Comparison of ENCODE assay signal across 9 mouse cellular contexts in genomic region chr2:117231257-117231656, GRCm38 (mm10). TPM values are rescaled to one million over a fixed set of nuclear protein-coding genes. Genes with fewer than 3 reads are reported as not detected.
DNase-seq lines count a peak whose midpoint lies in the region; ATAC-seq and TF ChIP-seq lines count a peak whose summit lies in the region.
"Had no signal": no experiment of that assay in that cellular context is flagged by ENCODE, and none has a peak within 500 bp of the region (broad histone marks: within the 10 kb centered on the region; RNA-seq: fewer than 3 reads in every experiment).

No protein-coding gene starts in this region.

- TF ChIP-seq EP300 in heart, postnatal 0 days (IDR thresholded peaks at IDR 0.05; ENCODE audit: low read depth) = no peak
- no peak for TF ChIP-seq EP300 in liver, embryonic 14.5 days (IDR thresholded peaks at IDR 0.05; ENCODE audit: low read depth)

- no peaks in the 10 kb centered on the region for H3K4me1 ChIP-seq in bone marrow, adult 2 months (ENCODE audit: control insufficient read depth, insufficient read depth, low read length)
- H3K4me1 ChIP-seq in embryonic facial prominence, embryonic 15.5 days = no peaks in the 10 kb centered on the region
- no peaks in the 10 kb centered on the region for H3K4me1 ChIP-seq in heart, postnatal 0 days (ENCODE audit: control insufficient read depth, insufficient read depth)
- H3K4me1 ChIP-seq in liver, embryonic 14.5 days (replicated peaks; ENCODE audit: control insufficient read depth in 2 of 2, insufficient read depth in 2 of 2, low read length in 1 of 2) = no peaks in the 10 kb centered on the region; a peak in 1 of 4 replicates
- H3K4me1 ChIP-seq in neural tube, embryonic 12.5 days = no peaks in the 10 kb centered on the region
- H3K4me1 ChIP-seq in stomach, embryonic 16.5 days (ENCODE audit: control insufficient read depth, insufficient read depth, low read length) = peaks cover 4% of the 10 kb centered on the region; the same call in 1 of the 2 replicates

- TF ChIP-seq CTCF in bone marrow, adult 2 months (IDR thresholded peaks at IDR 0.05; ENCODE audit: control insufficient read depth, insufficient read depth, low read length) = peak; percentile 80
- TF ChIP-seq CTCF in heart, postnatal 0 days (IDR thresholded peaks at IDR 0.05; ENCODE audit: low read depth) = peak; percentile 81
- TF ChIP-seq CTCF in liver, embryonic 14.5 days (IDR thresholded peaks at IDR 0.05; ENCODE audit: low read depth) = peak; percentile 86

- no peak overlapping the region for H3K9ac ChIP-seq in embryonic facial prominence, embryonic 15.5 days
- H3K9ac ChIP-seq in heart, postnatal 0 days (replicated peaks; ENCODE audit: low read depth, low read length) = no peak overlapping the region
- no peak overlapping the region for H3K9ac ChIP-seq in liver, embryonic 14.5 days (replicated peaks)
- H3K9ac ChIP-seq in neural tube, embryonic 12.5 days = no peak overlapping the region
- peak overlapping the region; percentile 6; the same call in 1 of the 2 replicates for H3K9ac ChIP-seq in stomach, embryonic 16.5 days (ENCODE audit: low read length)

- no peak overlapping the region for H3K4me2 ChIP-seq in embryonic facial prominence, embryonic 15.5 days (replicated peaks)
- no peak overlapping the region; the same call in 1 of the 2 replicates for H3K4me2 ChIP-seq in heart, postnatal 0 days (ENCODE audit: low read depth, low read length)
- no peak overlapping the region for H3K4me2 ChIP-seq in liver, embryonic 14.5 days (ENCODE audit: low read depth)
- H3K4me2 ChIP-seq in neural tube, embryonic 12.5 days (replicated peaks) = peak overlapping the region; percentile 12; the same call in 1 of the 2 replicates
- H3K4me2 ChIP-seq in stomach, embryonic 16.5 days (ENCODE audit: low read depth, low read length) = no peak overlapping the region

- no peak overlapping the region for H3K27ac ChIP-seq in bone marrow, adult 2 months (ENCODE audit: control insufficient read depth, insufficient read depth, low read depth, low read length, poor library complexity)
- H3K27ac ChIP-seq in embryonic facial prominence, embryonic 15.5 days (replicated peaks) = no peak overlapping the region
- H3K27ac ChIP-seq in heart, postnatal 0 days (ENCODE audit: low read depth) = no peak overlapping the region
- H3K27ac ChIP-seq in liver, embryonic 14.5 days = no peak overlapping the region
- no peak overlapping the region for H3K27ac ChIP-seq in neural tube, embryonic 12.5 days
- no peak overlapping the region for H3K27ac ChIP-seq in stomach, embryonic 16.5 days (ENCODE audit: low read length)

- 5% methylated on average over 13 of the region's 13 CpGs for WGBS in bone marrow, adult 2 months
- WGBS in embryonic facial prominence, embryonic 15.5 days = 4% methylated on average over 13 of the region's 13 CpGs
- WGBS in heart, postnatal 0 days = 5% methylated on average over 13 of the region's 13 CpGs
- 7% methylated on average over 13 of the region's 13 CpGs for WGBS in liver, embryonic 14.5 days (ENCODE audit: insufficient replicate concordance)
- 7% methylated on average over 13 of the region's 13 CpGs for WGBS in neural tube, embryonic 12.5 days
- 6% methylated on average over 13 of the region's 13 CpGs for WGBS in stomach, embryonic 16.5 days

- no peaks in the 10 kb centered on the region for H3K27me3 ChIP-seq in embryonic facial prominence, embryonic 15.5 days
- H3K27me3 ChIP-seq in heart, postnatal 0 days (ENCODE audit: control insufficient read depth, insufficient read depth, low read length) = no peaks in the 10 kb centered on the region
- no peaks in the 10 kb centered on the region for H3K27me3 ChIP-seq in liver, embryonic 14.5 days (ENCODE audit: control insufficient read depth, insufficient read depth, low read length)
- no peaks in the 10 kb centered on the region for H3K27me3 ChIP-seq in neural tube, embryonic 12.5 days (replicated peaks)
- 0 out of 2 replicates have a peak, but pooled peaks cover 8% of the 10 kb centered on the region for H3K27me3 ChIP-seq in stomach, embryonic 16.5 days (ENCODE audit: control insufficient read depth, insufficient read depth, low read length)

- no peaks in the 10 kb centered on the region for H3K36me3 ChIP-seq in embryonic facial prominence, embryonic 15.5 days
- H3K36me3 ChIP-seq in heart, postnatal 0 days (replicated peaks; ENCODE audit: control insufficient read depth, insufficient read depth, low read length) = no peaks in the 10 kb centered on the region
- no peaks in the 10 kb centered on the region for H3K36me3 ChIP-seq in liver, embryonic 14.5 days (replicated peaks; ENCODE audit: control insufficient read depth, insufficient read depth, low read depth)
- no peaks in the 10 kb centered on the region for H3K36me3 ChIP-seq in neural tube, embryonic 12.5 days
- H3K36me3 ChIP-seq in stomach, embryonic 16.5 days (ENCODE audit: control insufficient read depth, insufficient read depth, low read length) = no peaks in the 10 kb centered on the region

- no peaks in the 10 kb centered on the region for H3K9me3 ChIP-seq in embryonic facial prominence, embryonic 15.5 days (replicated peaks)
- H3K9me3 ChIP-seq in heart, postnatal 0 days (replicated peaks; ENCODE audit: control insufficient read depth, low read length) = no peaks in the 10 kb centered on the region
- no peaks in the 10 kb centered on the region for H3K9me3 ChIP-seq in liver, embryonic 14.5 days (ENCODE audit: control insufficient read depth, low read length)
- no peaks in the 10 kb centered on the region for H3K9me3 ChIP-seq in neural tube, embryonic 12.5 days
- H3K9me3 ChIP-seq in stomach, embryonic 16.5 days (replicated peaks; ENCODE audit: control insufficient read depth, low read length) = no peaks in the 10 kb centered on the region

- ATAC-seq in embryonic facial prominence, embryonic 15.5 days (ENCODE audit: insufficient number of reproducible peaks, low FRiP score, low TSS enrichment, low read depth) = peak; percentile 65; the same call in 1 of the 2 replicates
- ATAC-seq in heart, postnatal 0 days (ENCODE audit: insufficient read depth, low read depth) = peak; percentile 77
- no peak for ATAC-seq in liver, embryonic 14.5 days (ENCODE audit: insufficient read depth)
- ATAC-seq in neural tube, embryonic 12.5 days (ENCODE audit: low FRiP score, low read depth) = peak; percentile 86
- peak; percentile 53; the same call in 1 of the 2 replicates for ATAC-seq in stomach, embryonic 16.5 days (ENCODE audit: insufficient read depth, low FRiP score)

- peak; percentile 57 for DNase-seq in CD4-positive helper T cell, adult 2 months (ENCODE audit: low read depth, low spot score)
- DNase-seq in heart, postnatal 0 days (ENCODE audit: low spot score) = peak; percentile 64
- DNase-seq in kidney, postnatal 25 days = peak; percentile 79
- peak in 2 of 3 experiments; percentile 28 to 40 for DNase-seq in liver, embryonic 14.5 days (ENCODE audit: low read depth in 3 of 3, low spot score in 3 of 3)

- H3K4me3 ChIP-seq in bone marrow, adult 2 months (replicated peaks; ENCODE audit: control insufficient read depth, low read depth, low read length) = no peak overlapping the region
- H3K4me3 ChIP-seq in embryonic facial prominence, embryonic 15.5 days (replicated peaks) = no peak overlapping the region
- no peak overlapping the region for H3K4me3 ChIP-seq in heart, postnatal 0 days (ENCODE audit: low read depth, low read length)
- no peak overlapping the region for H3K4me3 ChIP-seq in liver, embryonic 14.5 days (ENCODE audit: insufficient read depth in 1 of 2, low read depth in 2 of 2, low read length in 2 of 2)
- no peak overlapping the region for H3K4me3 ChIP-seq in neural tube, embryonic 12.5 days
- H3K4me3 ChIP-seq in stomach, embryonic 16.5 days (replicated peaks; ENCODE audit: low read length) = no peak overlapping the region
- H3K4me3 ChIP-seq: erythroblast, embryonic 14.5 days had no signal

- TF ChIP-seq POLR2A in bone marrow, adult 2 months (IDR thresholded peaks at IDR 0.05; ENCODE audit: borderline replicate concordance, control insufficient read depth, low read depth, low read length) = no peak

RNA-seq across cellular contexts. Expression of gene Fam98b, which starts 18.3 kb away (rescaled TPM):
- polyA plus RNA-seq in bone marrow, adult 2 months (2011; ENCODE audit: insufficient read depth, insufficient read length, low replicate concordance, missing spikeins) = 11.9 and 12.7 TPM in 2 replicates
- polyA plus RNA-seq in embryonic facial prominence, embryonic 15.5 days (2015; fragmentation: Nextera tagmentation; extraction: Ambion mirVana) = 10.8 and 12.3 TPM in 2 replicates
- 0.61 and 2.8 TPM in 2 replicates for total RNA-seq in heart, postnatal 0 days (2014; rRNA removed; ENCODE audit: low replicate concordance)
- polyA plus RNA-seq in heart, postnatal 0 days (2015; fragmentation: Nextera tagmentation; extraction: Ambion mirVana) = 7.0 and 8.3 TPM in 2 replicates
- 6.4 and 11.1 TPM in 2 replicates for polyA plus RNA-seq in liver, embryonic 14.5 days (2012; rRNA removed)
- polyA plus RNA-seq in liver, embryonic 14.5 days (2014; fragmentation: Nextera tagmentation; extraction: Ambion mirVana) = 1.9 and 3.0 TPM in 2 replicates
- 14.8 and 18.6 TPM in 2 replicates for polyA plus RNA-seq in neural tube, embryonic 12.5 days (2016; fragmentation: Nextera tagmentation; extraction: Ambion mirVana)
- 5.3 and 7.4 TPM in 2 replicates for polyA plus RNA-seq in stomach, embryonic 16.5 days (2015; fragmentation: Nextera tagmentation; extraction: Ambion mirVana)
